Mouse (Mus musculus): ENCODE measurements around the gene Sox15. TPM values are rescaled to one million over a fixed set of nuclear protein-coding genes. Genes with fewer than 3 reads are reported as not detected.
"Not testable (repeated sequence)": the region's sequence is repeated elsewhere in the genome, so short reads cannot be mapped to it uniquely, and the experiment has no call there.

Gene Sox15
- polyA plus RNA-seq, 1 experiment from 2014 or later, result 0.16 TPM

DNA sequence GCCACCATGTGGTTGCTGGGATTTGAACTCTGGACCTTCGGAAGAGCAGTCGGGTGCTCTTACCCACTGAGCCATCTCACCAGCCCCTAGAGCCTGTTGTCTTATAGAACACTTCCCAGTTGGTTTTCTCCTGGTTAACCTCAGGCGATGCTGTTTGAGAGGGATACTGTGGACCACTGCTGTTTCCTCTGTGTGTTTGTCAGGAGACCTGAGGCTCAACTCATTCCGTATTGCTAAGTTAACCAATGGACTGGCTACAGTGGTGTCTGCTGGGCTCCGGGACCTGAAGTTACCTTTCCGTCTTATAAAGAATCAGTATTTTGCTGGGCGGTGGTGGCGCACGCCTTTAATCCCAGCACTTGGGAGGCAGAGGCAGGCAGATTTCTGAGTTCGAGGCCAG is 47.8 kb downstream of the Sox15 start:
- not testable (repeated sequence) for H3K27ac ChIP-seq; H3K9me3 ChIP-seq (replicated peaks); DNase-seq (ENCODE audit: low spot score); H3K27me3 ChIP-seq (ENCODE audit: low read depth, poor library complexity, severe bottlenecking); H3K4me1 ChIP-seq; H3K4me3 ChIP-seq; H3K36me3 ChIP-seq
- 92% methylated on average over 10 of the region's 10 CpGs for WGBS

DNA sequence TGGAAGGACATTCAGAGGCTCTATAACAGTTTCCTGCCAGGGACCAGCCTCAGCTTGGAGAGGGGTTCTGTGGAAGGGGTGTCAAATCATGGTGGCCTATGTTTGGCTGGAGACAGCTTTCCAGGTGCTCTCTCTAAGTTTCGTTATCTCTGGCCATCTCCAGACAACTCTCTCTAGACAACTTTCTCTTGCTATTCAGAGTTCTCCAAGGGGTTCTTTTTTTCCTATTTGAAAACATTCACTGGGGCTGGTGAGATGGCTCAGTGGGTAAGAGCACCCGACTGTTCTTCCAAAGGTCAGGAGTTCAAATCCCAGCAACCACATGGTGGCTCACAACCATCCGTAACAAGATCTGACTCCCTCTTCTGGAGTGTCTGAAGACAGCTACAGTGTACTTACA is 48.3 kb downstream of the Sox15 start:
- not testable (repeated sequence) for H3K9me3 ChIP-seq (replicated peaks); DNase-seq (ENCODE audit: low spot score); H3K36me3 ChIP-seq; H3K27ac ChIP-seq; H3K27me3 ChIP-seq (ENCODE audit: low read depth, poor library complexity, severe bottlenecking); H3K4me3 ChIP-seq; H3K4me1 ChIP-seq
- WGBS, result 76% methylated on average over 3 of the region's 3 CpGs

DNA sequence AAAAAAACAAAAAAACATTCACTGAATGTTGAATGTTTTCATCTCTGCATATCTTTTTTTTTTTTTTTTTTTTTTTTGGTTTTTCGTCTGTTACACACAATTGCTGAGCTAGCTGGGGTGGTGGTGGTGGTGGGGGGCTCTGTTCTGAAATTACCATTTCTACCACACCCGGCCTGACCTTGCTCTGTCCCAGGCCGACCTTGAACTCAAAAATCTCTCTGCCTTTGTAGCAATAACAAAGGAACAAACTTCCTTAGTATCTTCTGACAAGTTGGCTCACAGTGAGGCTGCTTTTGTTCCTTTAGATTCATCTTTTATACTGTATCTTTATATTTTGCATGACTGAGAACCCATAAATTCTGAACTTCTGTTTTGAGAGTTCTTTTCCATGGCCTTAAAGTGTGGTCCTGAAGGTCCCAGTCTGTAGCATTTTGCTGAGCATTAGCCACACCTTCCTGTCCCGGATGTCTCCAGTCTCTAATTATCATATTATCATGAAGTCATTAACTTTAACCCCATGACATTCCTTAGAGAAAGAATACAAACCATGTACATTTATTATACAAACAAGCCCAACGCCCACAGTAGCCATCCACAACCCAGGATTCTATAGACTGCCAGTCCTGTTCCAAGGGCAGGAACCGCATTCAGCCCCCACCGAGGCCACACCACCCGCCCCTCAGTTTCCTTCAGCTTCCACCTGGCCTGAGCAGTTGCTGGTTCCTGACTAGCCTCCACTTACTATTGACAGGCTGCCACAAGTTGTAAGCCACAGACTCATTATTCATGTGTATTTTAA is 48.9 kb downstream of the Sox15 start:
- H3K4me1 ChIP-seq, result peaks cover 12% of the 10 kb centered on the region
- 76% methylated on average over 8 of the region's 8 CpGs for whole genome bisulfite sequencing
- H3K9me3 ChIP-seq (replicated peaks), result no peaks in the 10 kb centered on the region

DNA sequence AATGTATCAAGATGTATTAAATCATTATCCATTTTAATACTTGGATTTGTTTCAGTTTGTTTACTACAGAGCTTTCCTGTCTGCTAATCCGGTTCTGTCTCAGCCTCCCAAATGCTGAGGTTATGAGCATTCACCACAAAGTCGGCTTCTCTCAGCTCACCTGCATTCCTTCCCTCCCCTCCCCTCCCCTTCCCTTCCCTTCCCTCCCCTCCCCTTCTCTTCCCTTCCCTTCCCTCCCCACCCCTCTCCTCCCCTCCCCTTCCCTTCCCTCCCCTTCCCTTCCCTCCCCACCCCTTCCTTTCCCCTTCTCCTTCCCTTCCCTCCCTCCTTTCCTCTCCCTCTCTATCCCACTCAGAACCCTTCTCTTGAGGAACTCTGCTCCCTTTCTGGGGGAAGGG is 49.5 kb downstream of the Sox15 start:
- H3K4me3 ChIP-seq, result no peak overlapping the region
- DNase-seq (ENCODE audit: low spot score), result no peak
- no peak overlapping the region for H3K27ac ChIP-seq
- H3K36me3 ChIP-seq, result no peaks in the 10 kb centered on the region
- peaks cover 18% of the 10 kb centered on the region for H3K4me1 ChIP-seq
- no peaks in the 10 kb centered on the region for H3K27me3 ChIP-seq (ENCODE audit: low read depth, poor library complexity, severe bottlenecking)
- WGBS, result 47% methylated on average over 2 of the region's 2 CpGs
- no peaks in the 10 kb centered on the region for H3K9me3 ChIP-seq (replicated peaks)

More for the DNA sequence above, 48.9 kb downstream of the Sox15 start:
- no peak for DNase-seq (ENCODE audit: low spot score)
- Histone ChIP-seq H3K27ac (no peak overlapping the region), H3K4me3 (no peak overlapping the region), H3K36me3 (no peaks in the 10 kb centered on the region), H3K27me3 (ENCODE audit: low read depth, poor library complexity, severe bottlenecking) (no peaks in the 10 kb centered on the region)

MicroRNAs encoded within 50 kb of the gene (microRNA counts, 519-probe panel; counts per million panel counts)
- microRNA mmu-miR-1934, result 684 counts per million, percentile 72 among the panel's probes with 10 or more counts
- 684 counts per million, percentile 72 among the panel's probes with 10 or more counts for microRNA mmu-miR-467f

Small RNA genes within 50 kb of the gene (microRNA-seq; reads per million reads assigned to microRNA genes)
- gene Mir1934 (5.9 reads per million, percentile 10 among the genes with 10 or more reads in this experiment), gene Mir467f (not detected)

Other genes with a start within 250 kb of the Sox15 start
- gene Kdm6b, start 241.6 kb upstream of the Sox15 start, polyA plus RNA-seq (2016; fragmentation: Nextera tagmentation; extraction: Ambion mirVana), result 36.6 and 40.8 TPM in 2 replicates
- gene Dnah2, start 106.2 kb upstream of the Sox15 start, polyA plus RNA-seq (2016; fragmentation: Nextera tagmentation; extraction: Ambion mirVana), result 1.0 and 1.3 TPM in 2 replicates
- gene Efnb3, start 95.1 kb upstream of the Sox15 start, polyA plus RNA-seq (2016; fragmentation: Nextera tagmentation; extraction: Ambion mirVana), result 44.2 and 55.2 TPM in 2 replicates
- 52.3 and 52.8 TPM in 2 replicates for gene Wrap53, start 75.1 kb upstream of the Sox15 start, polyA plus RNA-seq (2016; fragmentation: Nextera tagmentation; extraction: Ambion mirVana)
- gene Trp53, start 75.0 kb upstream of the Sox15 start, polyA plus RNA-seq (2016; fragmentation: Nextera tagmentation; extraction: Ambion mirVana), result 243 and 267 TPM in 2 replicates
- gene Atp1b2, start 49.4 kb upstream of the Sox15 start, polyA plus RNA-seq (2016; fragmentation: Nextera tagmentation; extraction: Ambion mirVana), result 1.5 TPM in 2 replicates
- gene Shbg, start 37.4 kb upstream of the Sox15 start, polyA plus RNA-seq (2016; fragmentation: Nextera tagmentation; extraction: Ambion mirVana), result not detected in 2 replicates
- gene Sat2, start 33.3 kb upstream of the Sox15 start, polyA plus RNA-seq (2016; fragmentation: Nextera tagmentation; extraction: Ambion mirVana), result 9.1 and 13.7 TPM in 2 replicates
- 45.4 and 48.1 TPM in 2 replicates for gene Fxr2, start 22.3 kb upstream of the Sox15 start, polyA plus RNA-seq (2016; fragmentation: Nextera tagmentation; extraction: Ambion mirVana)
- 66.8 and 74.2 TPM in 2 replicates for gene Mpdu1, start 7.3 kb downstream of the Sox15 start, polyA plus RNA-seq (2016; fragmentation: Nextera tagmentation; extraction: Ambion mirVana)
- 3.5 and 3.6 TPM in 2 replicates for gene Cd68, start 10.8 kb downstream of the Sox15 start, polyA plus RNA-seq (2016; fragmentation: Nextera tagmentation; extraction: Ambion mirVana)
- gene Eif4a1, start 17.1 kb downstream of the Sox15 start, polyA plus RNA-seq (2016; fragmentation: Nextera tagmentation; extraction: Ambion mirVana), result 678 and 791 TPM in 2 replicates
- 149 and 151 TPM in 2 replicates for gene Senp3, start 26.8 kb downstream of the Sox15 start, polyA plus RNA-seq (2016; fragmentation: Nextera tagmentation; extraction: Ambion mirVana)
- gene Tnfsf13, start 30.5 kb downstream of the Sox15 start, polyA plus RNA-seq (2016; fragmentation: Nextera tagmentation; extraction: Ambion mirVana), result 0.20 and 0.45 TPM in 2 replicates
- 3.0 and 4.2 TPM in 2 replicates for gene Tnfsf12, start 40.5 kb downstream of the Sox15 start, polyA plus RNA-seq (2016; fragmentation: Nextera tagmentation; extraction: Ambion mirVana)
- gene Tnfsfm13, start 40.8 kb downstream of the Sox15 start, polyA plus RNA-seq (2016; fragmentation: Nextera tagmentation; extraction: Ambion mirVana), result 0.53 and 0.73 TPM in 2 replicates
- gene Polr2a, start 103.3 kb downstream of the Sox15 start, polyA plus RNA-seq (2016; fragmentation: Nextera tagmentation; extraction: Ambion mirVana), result 41.8 and 47.0 TPM in 2 replicates
- 0.09 and 0.10 TPM in 2 replicates for gene Slc35g3, start 106.7 kb downstream of the Sox15 start, polyA plus RNA-seq (2016; fragmentation: Nextera tagmentation; extraction: Ambion mirVana)
- gene Zbtb4, start 110.6 kb downstream of the Sox15 start, polyA plus RNA-seq (2016; fragmentation: Nextera tagmentation; extraction: Ambion mirVana), result 0.25 and 0.59 TPM in 2 replicates
- 0.87 and 2.5 TPM in 2 replicates for gene Chrnb1, start 140.6 kb downstream of the Sox15 start, polyA plus RNA-seq (2016; fragmentation: Nextera tagmentation; extraction: Ambion mirVana)
- 0.40 and 0.55 TPM in 2 replicates for gene Fgf11, start 146.5 kb downstream of the Sox15 start, polyA plus RNA-seq (2016; fragmentation: Nextera tagmentation; extraction: Ambion mirVana)
- gene Tmem102, start 150.3 kb downstream of the Sox15 start, polyA plus RNA-seq (2016; fragmentation: Nextera tagmentation; extraction: Ambion mirVana), result 1.4 and 1.5 TPM in 2 replicates
- gene Gm39566, start 160.0 kb downstream of the Sox15 start, polyA plus RNA-seq (2016; fragmentation: Nextera tagmentation; extraction: Ambion mirVana), result not detected in 2 replicates
- gene Spem2, start 163.2 kb downstream of the Sox15 start, polyA plus RNA-seq (2016; fragmentation: Nextera tagmentation; extraction: Ambion mirVana), result not detected in 2 replicates
- gene Spem1, start 166.9 kb downstream of the Sox15 start, polyA plus RNA-seq (2016; fragmentation: Nextera tagmentation; extraction: Ambion mirVana), result not detected in 2 replicates
- gene Nlgn2, start 182.5 kb downstream of the Sox15 start, polyA plus RNA-seq (2016; fragmentation: Nextera tagmentation; extraction: Ambion mirVana), result 2.2 and 3.5 TPM in 2 replicates
- 269 and 280 TPM in 2 replicates for gene Tmem256, start 183.2 kb downstream of the Sox15 start, polyA plus RNA-seq (2016; fragmentation: Nextera tagmentation; extraction: Ambion mirVana)
- gene Plscr3, start 191.1 kb downstream of the Sox15 start, polyA plus RNA-seq (2016; fragmentation: Nextera tagmentation; extraction: Ambion mirVana), result 96.7 and 117 TPM in 2 replicates
- 1.1 TPM in 2 replicates for gene Tnk1, start 203.4 kb downstream of the Sox15 start, polyA plus RNA-seq (2016; fragmentation: Nextera tagmentation; extraction: Ambion mirVana)
- gene Tmem95, start 222.7 kb downstream of the Sox15 start, polyA plus RNA-seq (2016; fragmentation: Nextera tagmentation; extraction: Ambion mirVana), result not detected in 2 replicates
- 6.1 and 6.4 TPM in 2 replicates for gene Kctd11, start 226.1 kb downstream of the Sox15 start, polyA plus RNA-seq (2016; fragmentation: Nextera tagmentation; extraction: Ambion mirVana)
- 0.93 and 1.7 TPM in 2 replicates for gene Acap1, start 240.2 kb downstream of the Sox15 start, polyA plus RNA-seq (2016; fragmentation: Nextera tagmentation; extraction: Ambion mirVana)
- gene 2810408A11Rik, start 245.7 kb downstream of the Sox15 start, polyA plus RNA-seq (2016; fragmentation: Nextera tagmentation; extraction: Ambion mirVana), result 20.2 and 25.8 TPM in 2 replicates
- gene Neurl4, start 245.8 kb downstream of the Sox15 start, polyA plus RNA-seq (2016; fragmentation: Nextera tagmentation; extraction: Ambion mirVana), result 12.6 and 13.3 TPM in 2 replicates